Mouse (Mus musculus): ENCODE results near the gene Kcnj6.
A peak's percentile ranks its signal among the peaks of the same experiment; 100 is the strongest.

The Kcnj6 gene

DNA sequence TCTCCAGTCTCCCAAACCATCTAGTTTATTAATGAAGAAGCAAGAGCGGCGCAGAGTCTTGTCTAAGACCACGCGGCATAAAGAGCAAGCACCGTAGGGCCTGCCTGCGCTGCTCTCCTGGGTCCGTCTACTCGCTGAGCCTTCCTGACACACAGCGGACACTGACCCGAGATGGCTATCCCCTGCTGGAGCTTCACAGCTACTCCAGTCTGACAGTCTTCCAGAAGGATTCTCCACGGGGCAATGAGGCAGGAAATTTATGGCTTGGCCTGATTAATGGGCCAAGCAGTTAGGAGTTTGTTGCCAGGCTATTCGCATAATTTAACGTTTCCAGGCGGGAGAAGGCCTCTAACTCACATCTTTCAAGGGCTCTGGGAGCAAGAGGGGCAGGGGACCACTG is 283.0 kb downstream of the Kcnj6 start:
- no peak for DNase-seq (ENCODE audit: low spot score)

DNA sequence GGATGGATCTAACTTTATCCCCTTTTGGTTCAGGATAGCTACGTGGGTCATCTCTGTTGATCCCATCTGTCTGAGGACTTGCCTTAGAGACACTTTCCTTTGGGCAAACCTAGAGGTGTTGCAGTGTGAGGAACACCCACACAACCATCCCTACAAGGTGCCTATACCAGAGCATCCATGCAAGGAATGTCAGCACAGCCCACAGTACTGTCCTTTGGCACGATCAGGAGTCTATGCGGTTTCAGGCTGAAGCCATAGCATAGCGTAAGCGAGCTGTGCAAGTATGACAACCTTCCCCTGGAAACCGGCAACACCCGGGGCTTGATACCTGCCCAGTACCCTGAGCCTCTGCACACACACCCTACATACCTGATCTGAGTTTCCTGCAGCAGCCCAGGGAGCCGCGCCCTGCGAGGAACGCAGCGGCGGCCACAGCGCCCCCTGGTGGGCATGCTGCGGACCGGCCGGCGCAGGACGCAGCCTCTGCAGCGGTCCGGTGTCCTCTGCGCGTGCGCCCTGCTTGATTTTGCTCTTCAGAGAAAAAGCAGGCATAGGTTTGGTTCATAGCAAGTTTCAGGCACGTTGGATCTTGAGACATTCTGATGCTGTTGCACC is 283.9 kb downstream of the Kcnj6 start:
- peak; percentile 87 for DNase-seq (ENCODE audit: low spot score)

GRCm38 (mm10) chr16:94701971-94702370 is 295.5 kb downstream of the Kcnj6 start:
- no peak for DNase-seq (ENCODE audit: low spot score)

DNA sequence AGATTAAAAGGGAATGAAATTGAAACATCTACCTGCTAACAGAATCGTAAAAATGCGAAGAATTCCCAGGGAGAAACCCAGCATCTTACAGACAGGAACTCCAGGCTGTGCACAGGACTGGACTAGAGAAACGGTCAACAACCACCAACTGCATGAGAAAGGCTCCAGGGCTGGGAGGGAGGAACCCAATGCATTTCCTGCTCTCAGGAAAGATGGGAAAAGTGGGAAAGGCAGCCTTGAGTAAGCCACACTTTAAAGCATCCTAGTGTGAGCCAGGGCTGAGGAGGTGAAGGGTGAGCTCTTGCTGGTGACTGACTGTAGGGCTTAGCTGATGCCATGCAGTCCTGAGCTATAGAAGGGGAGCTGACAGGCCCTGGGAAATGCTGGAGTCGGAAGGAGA is 296.4 kb downstream of the Kcnj6 start:
- no peak for DNase-seq (ENCODE audit: low spot score)
